Mouse (Mus musculus) kidney, postnatal 0 days (tissue): Measurements from ENCODE around the gene Ccdc134. TPM values are rescaled to one million over a fixed set of nuclear protein-coding genes. Genes with fewer than 3 reads are reported as not detected.

Experiments used
- ATAC-seq: fragments of 200-750 bp; cut with Nextera tagmentation; replicated peaks from 2 replicates; pipeline ENCODE4 v1.8.0; 2017; ENCODE audit warnings: low read depth, moderate number of reproducible peaks, moderate TSS enrichment, moderate library complexity; ENCODE audit not compliant: low FRiP score
- DNase-seq: peaks from one replicate; pipeline ENCODE4 v3.0.0-alpha.2; 2016; ENCODE audit warnings: low spot score
- H3K27ac ChIP-seq: fragments of 300-500 bp; sonication (generic); 2 replicates; pipeline ENCODE4 v1.5.1; 2014; ENCODE audit warnings: mild to moderate bottlenecking
- H3K27me3 ChIP-seq: fragments of 300-500 bp; sonication (generic); 2 replicates; pipeline ENCODE4 v1.6.1; 2014; ENCODE audit warnings: low read length, mixed read lengths; ENCODE audit not compliant: insufficient read depth
- H3K36me3 ChIP-seq: fragments of 300-500 bp; sonication (generic); 2 replicates; pipeline ENCODE4 v1.6.1; 2014; ENCODE audit warnings: low read length, mixed read lengths; ENCODE audit not compliant: insufficient read depth
- H3K4me1 ChIP-seq: fragments of 300-500 bp; sonication (generic); replicated peaks from 2 replicates; pipeline ENCODE4 v1.6.1; 2014; ENCODE audit warnings: antibody characterized with exemption, low read length, mixed read lengths; ENCODE audit not compliant: insufficient read depth
- H3K4me2 ChIP-seq: fragments of 300-500 bp; sonication (generic); 2 replicates; pipeline ENCODE4 v1.6.1; 2014; ENCODE audit warnings: mild to moderate bottlenecking, low read length, moderate library complexity, mixed read lengths
- H3K4me3 ChIP-seq: fragments of 300-500 bp; sonication (generic); replicated peaks from 2 replicates; pipeline ENCODE4 v1.5.1; 2014; ENCODE audit warnings: low read depth, low read length
- H3K9ac ChIP-seq: fragments of 300-500 bp; sonication (generic); 2 replicates; pipeline ENCODE4 v1.6.1; 2014; ENCODE audit warnings: low read depth, low read length
- H3K9me3 ChIP-seq: fragments of 300-500 bp; sonication (generic); replicated peaks from 2 replicates; pipeline ENCODE4 v1.6.1; 2016; ENCODE audit warnings: low read length, inconsistent platforms, mixed read lengths
- CTCF ChIP-seq: IDR thresholded peaks from 2 replicates; pipeline ENCODE4 v1.5.1; 2016; ENCODE audit warnings: antibody characterized with exemption, low read depth, mild to moderate bottlenecking, moderate library complexity
- WGBS: fragments of 180-500 bp; shearing (Covaris S2); extraction: QIAGEN DNeasy Blood & Tissue Kit; methylation state at CpG from one replicate; pipeline ENCODE4 v1.1.7; 2014; 5-methylcytosine and 5-hydroxymethylcytosine counted together
- polyA plus RNA-seq: library from polyadenylated mRNA; unstranded; fragments of >200 nt; fragmentation: Nextera tagmentation; extraction: Ambion mirVana; gene quantifications from 2 replicates; pipeline ENCODE4 v1.2.1, GENCODE M21; 2015

Gene Ccdc134
- polyA plus RNA-seq, 1 experiment from 2014 or later: 10.7 TPM

- peak; percentile 82 for DNase-seq
- Histone ChIP-seq H3K9me3 (no peaks in the 10 kb centered on the region), H3K4me3 (no peak overlapping the region), H3K27ac (no peak overlapping the region), H3K36me3 (0 out of 2 replicates have a peak, but pooled peaks cover 4% of the 10 kb centered on the region), H3K4me1 (no peaks in the 10 kb centered on the region), H3K27me3 (no peaks in the 10 kb centered on the region), H3K9ac (no peak overlapping the region), H3K4me2 (no peak overlapping the region)
- peak; percentile 87 for TF ChIP-seq CTCF
- peak; percentile 64; the same call in 1 of the 2 replicates for ATAC-seq
- WGBS: 46% methylated on average over 4 of the region's 4 CpGs
Observed at GRCm38 (mm10) chr15:82138565-82138964, 10.8 kb downstream of the Ccdc134 start.

GRCm38 (mm10) chr15:82139196-82139595 is 11.5 kb downstream of the Ccdc134 start:
- no peak for ATAC-seq
- Histone ChIP-seq H3K36me3 (0 out of 2 replicates have a peak, but pooled peaks cover 4% of the 10 kb centered on the region), H3K9ac (no peak overlapping the region), H3K4me3 (no peak overlapping the region), H3K9me3 (no peaks in the 10 kb centered on the region), H3K27ac (no peak overlapping the region), H3K4me1 (no peaks in the 10 kb centered on the region), H3K4me2 (no peak overlapping the region), H3K27me3 (no peaks in the 10 kb centered on the region)
- TF ChIP-seq CTCF: peak; percentile 63
- DNase-seq: peak; percentile 43
- 88% methylated on average over 8 of the region's 8 CpGs for WGBS

- H3K27ac ChIP-seq: no peak overlapping the region
- 90% methylated on average over 3 of the region's 3 CpGs for WGBS
- 0 out of 2 replicates have a peak, but pooled peaks cover 4% of the 10 kb centered on the region for H3K36me3 ChIP-seq
- TF ChIP-seq CTCF: peak; percentile 41; the same call in 1 of the 2 replicates
- no peak overlapping the region for H3K4me2 ChIP-seq
- no peaks in the 10 kb centered on the region for H3K4me1 ChIP-seq
- no peak overlapping the region for H3K9ac ChIP-seq
- no peak overlapping the region for H3K4me3 ChIP-seq
- DNase-seq (no peak), ATAC-seq (no peak)
- no peaks in the 10 kb centered on the region for H3K27me3 ChIP-seq
- H3K9me3 ChIP-seq: no peaks in the 10 kb centered on the region
Observed at GRCm38 (mm10) chr15:82140355-82140754, 12.6 kb downstream of the Ccdc134 start.

GRCm38 (mm10) chr15:82144157-82144556 is 16.4 kb downstream of the Ccdc134 start:
- no peak overlapping the region for H3K9ac ChIP-seq
- TF ChIP-seq CTCF: no peak
- DNase-seq (no peak), ATAC-seq (no peak)
- H3K4me2 ChIP-seq: no peak overlapping the region
- H3K27me3 ChIP-seq: no peaks in the 10 kb centered on the region
- H3K36me3 ChIP-seq: 0 out of 2 replicates have a peak, but pooled peaks cover 4% of the 10 kb centered on the region
- 0 out of 2 replicates have a peak, but pooled peaks cover 8% of the 10 kb centered on the region for H3K4me1 ChIP-seq
- no peaks in the 10 kb centered on the region for H3K9me3 ChIP-seq
- 88% methylated on average over 5 of the region's 5 CpGs for WGBS
- H3K4me3 ChIP-seq: no peak overlapping the region
- H3K27ac ChIP-seq: no peak overlapping the region

- WGBS: 31% methylated on average over 2 of the region's 2 CpGs
- DNase-seq (no peak), ATAC-seq (no peak)
- Histone ChIP-seq H3K27me3 (no peaks in the 10 kb centered on the region), H3K36me3 (0 out of 2 replicates have a peak, but pooled peaks cover 4% of the 10 kb centered on the region), H3K27ac (peak overlapping the region; percentile 92), H3K4me3 (no peak overlapping the region), H3K4me1 (0 out of 2 replicates have a peak, but pooled peaks cover 8% of the 10 kb centered on the region), H3K9ac (no peak overlapping the region), H3K4me2 (no peak overlapping the region), H3K9me3 (no peaks in the 10 kb centered on the region)
- no peak for TF ChIP-seq CTCF
Observed at GRCm38 (mm10) chr15:82145408-82145807, 17.7 kb downstream of the Ccdc134 start.

GRCm38 (mm10) chr15:82145851-82146769 is 18.4 kb downstream of the Ccdc134 start:
- no peak for TF ChIP-seq CTCF
- WGBS: 12% methylated on average over 11 of the region's 11 CpGs
- Histone ChIP-seq H3K9me3 (no peaks in the 10 kb centered on the region), H3K27ac (peak overlapping the region; percentile 92), H3K9ac (0 out of 2 replicates have a peak overlapping the region, but pooled peaks have one; percentile 20), H3K36me3 (0 out of 2 replicates have a peak, but pooled peaks cover 2% of the 10 kb centered on the region), H3K27me3 (no peaks in the 10 kb centered on the region), H3K4me2 (peak overlapping the region; percentile 89), H3K4me3 (peak overlapping the region; percentile 92), H3K4me1 (0 out of 2 replicates have a peak, but pooled peaks cover 8% of the 10 kb centered on the region)
- ATAC-seq (no peak; the same call in 1 of the 2 replicates), DNase-seq (peak; percentile 36)
